Mouse (Mus musculus): ENCODE data around the gene Ctbp1.

Ctbp1 gene

GRCm38 (mm10) chr5:33274953-33275454, at the start of gene Ctbp1:
TSS of gene Ctbp1 (minus strand) at chr5:33274994.
- DNase-seq (ENCODE audit: low read depth, low spot score): peak; percentile 94

GRCm38 (mm10) chr5:33324491-33324890, 49.7 kb upstream of the Ctbp1 start:
- DNase-seq (ENCODE audit: low read depth, low spot score): no peak

- DNase-seq (ENCODE audit: low read depth, low spot score): no peak
Observed at GRCm38 (mm10) chr5:33312192-33312591, 37.4 kb upstream of the Ctbp1 start.

GRCm38 (mm10) chr5:33310704-33311462, 36.1 kb upstream of the Ctbp1 start:
- DNase-seq (ENCODE audit: low read depth, low spot score): no peak

- no peak for DNase-seq (ENCODE audit: low read depth, low spot score)
Observed at GRCm38 (mm10) chr5:33301801-33302200, 27.0 kb upstream of the Ctbp1 start.

- DNase-seq (ENCODE audit: low read depth, low spot score): no peak
Observed at GRCm38 (mm10) chr5:33297164-33297563, 22.4 kb upstream of the Ctbp1 start.

GRCm38 (mm10) chr5:33293796-33294430, 19.1 kb upstream of the Ctbp1 start:
- no peak for DNase-seq (ENCODE audit: low read depth, low spot score)

- no peak for DNase-seq (ENCODE audit: low read depth, low spot score)
Observed at GRCm38 (mm10) chr5:33283951-33284350, 9.2 kb upstream of the Ctbp1 start.

- DNase-seq (ENCODE audit: low read depth, low spot score): no peak
Observed at GRCm38 (mm10) chr5:33281428-33281827, 6.6 kb upstream of the Ctbp1 start.

- DNase-seq (ENCODE audit: low read depth, low spot score): no peak
Observed at GRCm38 (mm10) chr5:33278950-33279349, 4.2 kb upstream of the Ctbp1 start.

- DNase-seq (ENCODE audit: low read depth, low spot score): no peak
Observed at GRCm38 (mm10) chr5:33277286-33277685, 2.5 kb upstream of the Ctbp1 start.

GRCm38 (mm10) chr5:33275754-33276153, 960 bp upstream of the Ctbp1 start:
- DNase-seq (ENCODE audit: low read depth, low spot score): no peak

GRCm38 (mm10) chr5:33274085-33274952, 475 bp downstream of the Ctbp1 start:
- peak; percentile 95 for DNase-seq (ENCODE audit: low read depth, low spot score)

GRCm38 (mm10) chr5:33273777-33274084, 1.1 kb downstream of the Ctbp1 start:
- DNase-seq (ENCODE audit: low read depth, low spot score): no peak

GRCm38 (mm10) chr5:33272845-33273776, 1.7 kb downstream of the Ctbp1 start:
- DNase-seq (ENCODE audit: low read depth, low spot score): no peak

GRCm38 (mm10) chr5:33272146-33272545, 2.6 kb downstream of the Ctbp1 start:
- no peak for DNase-seq (ENCODE audit: low read depth, low spot score)

GRCm38 (mm10) chr5:33270568-33270967, 4.2 kb downstream of the Ctbp1 start:
- DNase-seq (ENCODE audit: low read depth, low spot score): peak; percentile 84

- no peak for DNase-seq (ENCODE audit: low read depth, low spot score)
Observed at GRCm38 (mm10) chr5:33254416-33254815, 20.4 kb downstream of the Ctbp1 start.

- DNase-seq (ENCODE audit: low read depth, low spot score): no peak
Observed at GRCm38 (mm10) chr5:33248186-33248585, 26.6 kb downstream of the Ctbp1 start.

- DNase-seq (ENCODE audit: low read depth, low spot score): no peak
Observed at GRCm38 (mm10) chr5:33247387-33247786, 27.4 kb downstream of the Ctbp1 start.

- no peak for DNase-seq (ENCODE audit: low read depth, low spot score)
Observed at GRCm38 (mm10) chr5:33245701-33246100, 29.1 kb downstream of the Ctbp1 start.

All from CD4-positive helper T cell, adult 2 months (primary cell).